Mouse (Mus musculus): ENCODE measurements around the gene Rbfox3. TPM values are rescaled to one million over a fixed set of nuclear protein-coding genes. Genes with fewer than 3 reads are reported as not detected.

Gene Rbfox3
- polyA plus RNA-seq, 1 experiment: 117 TPM

DNA sequence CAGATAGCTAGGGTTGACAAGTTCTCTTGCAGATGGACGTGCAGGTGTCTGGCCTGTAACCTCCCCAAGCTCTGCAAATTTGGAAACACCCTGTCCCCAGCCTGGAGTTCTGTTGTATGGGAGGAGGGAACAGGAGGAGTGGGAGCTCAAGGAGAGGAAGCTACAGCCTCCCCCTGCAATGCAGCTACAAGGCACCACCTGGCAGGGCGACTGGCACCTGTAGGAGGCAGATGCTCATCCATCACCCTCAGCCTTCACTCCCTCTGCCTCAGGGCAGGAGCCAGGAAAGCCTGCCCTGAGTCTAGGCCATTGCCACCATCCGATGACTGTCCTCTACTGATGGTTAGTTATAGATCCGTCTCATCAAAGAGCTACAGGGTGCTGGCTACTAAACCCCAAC is 226.7 kb downstream of the Rbfox3 start:
- Histone ChIP-seq H3K4me1 (ENCODE audit: control insufficient read depth, insufficient read depth, low read length) (peaks cover 8% of the 10 kb centered on the region), H3K4me3 (ENCODE audit: insufficient read depth, low read length) (no peak overlapping the region), H3K27ac (ENCODE audit: insufficient read depth, low read length) (no peak overlapping the region)
- TF ChIP-seq CTCF (IDR thresholded peaks at IDR 0.05; ENCODE audit: extremely low read depth, insufficient read depth, low read length) (no peak), POLR2A (IDR thresholded peaks at IDR 0.05; ENCODE audit: extremely low read depth, insufficient read depth, low read length) (no peak)

DNA sequence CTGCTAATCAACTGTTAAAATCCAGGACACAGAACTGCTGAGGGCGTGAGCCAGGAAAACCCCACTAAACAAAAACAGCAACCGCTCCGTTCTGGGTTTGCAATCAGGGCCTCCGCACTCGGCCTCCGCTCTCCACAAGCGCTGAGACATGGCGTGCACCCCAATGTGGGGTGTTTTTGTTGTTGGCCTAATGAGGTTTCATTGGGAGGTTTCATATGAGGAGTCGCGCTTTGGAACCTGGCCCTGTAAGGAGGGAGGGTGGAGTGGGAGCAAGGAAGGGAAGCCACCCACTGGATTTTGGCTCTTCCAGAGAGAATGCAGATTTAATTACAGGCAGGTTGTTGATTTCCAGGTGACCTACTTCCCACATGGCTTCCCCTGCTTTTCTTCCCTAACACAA is 230.7 kb downstream of the Rbfox3 start:
- peaks cover 11% of the 10 kb centered on the region for H3K4me1 ChIP-seq (ENCODE audit: control insufficient read depth, insufficient read depth, low read length)
- no peak overlapping the region for H3K4me3 ChIP-seq (ENCODE audit: insufficient read depth, low read length)
- TF ChIP-seq CTCF (IDR thresholded peaks at IDR 0.05; ENCODE audit: extremely low read depth, insufficient read depth, low read length) (no peak), POLR2A (IDR thresholded peaks at IDR 0.05; ENCODE audit: extremely low read depth, insufficient read depth, low read length) (no peak)
- H3K27ac ChIP-seq (ENCODE audit: insufficient read depth, low read length): no peak overlapping the region

DNA sequence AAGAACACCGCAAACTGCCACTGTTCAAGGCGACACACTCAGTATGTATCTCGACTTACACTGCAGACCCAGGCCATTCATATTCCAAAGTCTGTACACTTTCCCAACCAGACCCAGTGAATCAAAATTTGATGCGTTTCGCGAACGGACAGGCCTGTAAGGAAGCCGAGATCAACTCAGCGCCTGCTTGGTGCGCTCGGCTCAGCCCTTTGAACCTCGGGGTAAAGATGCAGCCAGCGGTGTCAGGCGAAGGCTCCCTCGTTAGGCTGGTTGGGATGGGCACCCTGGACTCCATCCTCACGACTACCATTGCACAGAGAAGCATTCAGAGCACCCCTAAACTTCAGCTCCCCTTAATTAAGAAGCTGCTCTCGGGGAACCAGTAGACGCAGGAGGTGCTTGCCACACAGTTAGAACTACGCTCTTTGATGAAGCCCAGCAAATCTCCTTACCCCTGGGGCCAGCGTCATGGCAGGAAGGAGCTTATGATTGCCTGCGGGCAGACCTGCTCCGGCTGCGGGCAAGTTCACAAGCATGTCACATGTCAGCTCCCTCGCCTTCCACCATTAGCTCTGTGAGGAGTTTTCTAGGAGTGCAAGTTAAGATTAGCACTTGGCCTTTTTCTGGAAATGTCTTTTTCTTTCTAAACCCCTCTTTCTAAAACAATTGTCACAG is 231.5 kb downstream of the Rbfox3 start:
- Histone ChIP-seq H3K27ac (ENCODE audit: insufficient read depth, low read length) (no peak overlapping the region), H3K4me3 (ENCODE audit: insufficient read depth, low read length) (no peak overlapping the region), H3K4me1 (ENCODE audit: control insufficient read depth, insufficient read depth, low read length) (peaks cover 11% of the 10 kb centered on the region)
- TF ChIP-seq CTCF (IDR thresholded peaks at IDR 0.05; ENCODE audit: extremely low read depth, insufficient read depth, low read length) (no peak), POLR2A (IDR thresholded peaks at IDR 0.05; ENCODE audit: extremely low read depth, insufficient read depth, low read length) (no peak)

DNA sequence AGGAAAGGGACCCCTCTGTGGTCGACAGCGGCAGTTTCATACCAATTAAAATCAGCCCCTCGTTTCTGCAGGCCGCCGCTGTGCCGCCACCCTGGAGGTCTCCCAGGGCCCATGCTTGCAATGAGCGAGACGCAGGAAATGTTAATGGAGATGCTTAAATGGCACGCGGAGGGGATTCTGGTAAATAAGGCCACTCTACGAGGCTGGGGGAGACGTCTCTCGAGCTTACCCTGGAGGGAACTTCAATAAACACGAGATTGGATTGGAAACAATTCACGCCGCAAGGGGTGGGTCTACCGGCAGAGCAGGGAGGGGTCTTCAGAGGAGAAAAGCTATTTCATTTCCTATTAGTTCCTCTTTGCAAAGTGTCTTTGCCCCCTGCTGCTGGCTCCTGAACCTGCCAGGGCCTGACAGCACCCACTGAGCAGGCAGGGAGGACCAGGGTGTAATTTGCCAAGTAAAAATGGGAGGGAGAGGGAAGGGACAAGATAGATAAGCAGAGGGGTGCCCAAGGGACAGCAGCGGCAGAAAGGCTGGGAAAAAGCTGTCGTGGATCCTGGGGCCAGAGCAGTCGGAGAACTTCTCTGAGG is 232.8 kb downstream of the Rbfox3 start:
- peaks cover 9% of the 10 kb centered on the region for H3K4me1 ChIP-seq (ENCODE audit: control insufficient read depth, insufficient read depth, low read length)
- H3K27ac ChIP-seq (ENCODE audit: insufficient read depth, low read length): no peak overlapping the region
- no peak for TF ChIP-seq CTCF (IDR thresholded peaks at IDR 0.05; ENCODE audit: extremely low read depth, insufficient read depth, low read length)
- no peak for TF ChIP-seq POLR2A (IDR thresholded peaks at IDR 0.05; ENCODE audit: extremely low read depth, insufficient read depth, low read length)
- no peak overlapping the region for H3K4me3 ChIP-seq (ENCODE audit: insufficient read depth, low read length)

DNA sequence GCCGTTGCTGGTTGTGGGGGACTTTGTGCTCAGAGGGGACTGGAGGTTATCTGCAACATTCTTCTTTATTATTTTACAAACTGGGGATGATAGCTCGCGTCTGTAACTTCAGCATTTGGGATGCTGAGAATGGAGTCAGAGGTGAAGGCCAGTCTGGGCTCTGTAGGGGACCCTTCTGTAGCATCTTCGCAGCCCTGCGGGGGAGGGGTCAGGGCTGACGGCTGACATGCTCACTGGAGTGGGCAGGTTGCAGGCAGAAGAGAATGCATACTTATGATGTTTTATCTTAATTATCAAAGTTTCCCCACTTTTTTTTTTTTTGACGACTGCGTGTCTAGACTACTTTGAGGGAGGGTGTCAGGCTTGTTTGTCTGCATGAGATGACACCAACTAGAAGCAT is 234.1 kb downstream of the Rbfox3 start:
- no peak overlapping the region for H3K4me3 ChIP-seq (ENCODE audit: insufficient read depth, low read length)
- TF ChIP-seq POLR2A (IDR thresholded peaks at IDR 0.05; ENCODE audit: extremely low read depth, insufficient read depth, low read length) (no peak), CTCF (IDR thresholded peaks at IDR 0.05; ENCODE audit: extremely low read depth, insufficient read depth, low read length) (no peak)
- H3K4me1 ChIP-seq (ENCODE audit: control insufficient read depth, insufficient read depth, low read length): peaks cover 9% of the 10 kb centered on the region
- H3K27ac ChIP-seq (ENCODE audit: insufficient read depth, low read length): no peak overlapping the region

DNA sequence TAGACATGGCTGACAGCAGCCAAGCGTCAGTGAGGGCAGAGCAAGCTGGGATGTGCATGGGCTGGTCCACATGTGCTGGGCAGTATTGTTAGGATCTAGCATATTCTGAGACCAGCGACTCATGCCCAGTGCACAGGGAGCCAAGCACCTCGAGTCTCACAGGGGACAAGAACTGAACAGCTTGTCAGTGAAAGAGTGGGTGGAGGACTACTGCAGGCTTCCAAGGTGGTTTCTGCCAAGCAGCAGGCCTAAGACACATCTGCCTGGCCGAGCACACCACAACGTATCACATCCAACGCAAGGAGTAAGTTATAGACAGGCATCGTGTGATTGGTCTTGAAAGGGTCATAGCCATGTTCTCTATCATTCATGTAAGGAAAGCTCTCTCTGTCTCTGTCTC is 235.0 kb downstream of the Rbfox3 start:
- Histone ChIP-seq H3K27ac (ENCODE audit: insufficient read depth, low read length) (no peak overlapping the region), H3K4me1 (ENCODE audit: control insufficient read depth, insufficient read depth, low read length) (peaks cover 9% of the 10 kb centered on the region), H3K4me3 (ENCODE audit: insufficient read depth, low read length) (no peak overlapping the region)
- TF ChIP-seq POLR2A (IDR thresholded peaks at IDR 0.05; ENCODE audit: extremely low read depth, insufficient read depth, low read length) (no peak), CTCF (IDR thresholded peaks at IDR 0.05; ENCODE audit: extremely low read depth, insufficient read depth, low read length) (no peak)

DNA sequence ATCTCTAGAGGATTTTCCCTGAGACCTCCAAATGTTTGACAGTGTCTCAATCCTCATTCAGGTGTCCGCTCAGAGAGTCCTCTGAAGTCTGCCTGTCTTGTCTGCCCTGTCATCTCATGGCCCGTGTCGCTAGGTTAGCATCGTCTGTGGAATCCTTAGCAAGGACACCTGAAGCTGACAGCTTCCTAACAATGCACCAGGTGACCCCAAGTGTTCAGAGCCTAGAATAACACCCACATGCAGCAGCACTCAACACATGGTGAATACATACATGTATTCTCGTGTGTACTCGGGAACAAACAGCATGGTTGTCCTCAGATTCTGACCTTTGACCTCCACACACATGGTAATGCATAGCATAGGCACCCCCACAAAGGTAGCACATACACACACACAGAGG is 239.4 kb downstream of the Rbfox3 start:
- H3K27ac ChIP-seq (ENCODE audit: insufficient read depth, low read length): no peak overlapping the region
- TF ChIP-seq CTCF (IDR thresholded peaks at IDR 0.05; ENCODE audit: extremely low read depth, insufficient read depth, low read length) (no peak), POLR2A (IDR thresholded peaks at IDR 0.05; ENCODE audit: extremely low read depth, insufficient read depth, low read length) (no peak)
- peaks cover 4% of the 10 kb centered on the region for H3K4me1 ChIP-seq (ENCODE audit: control insufficient read depth, insufficient read depth, low read length)
- H3K4me3 ChIP-seq (ENCODE audit: insufficient read depth, low read length): no peak overlapping the region

DNA sequence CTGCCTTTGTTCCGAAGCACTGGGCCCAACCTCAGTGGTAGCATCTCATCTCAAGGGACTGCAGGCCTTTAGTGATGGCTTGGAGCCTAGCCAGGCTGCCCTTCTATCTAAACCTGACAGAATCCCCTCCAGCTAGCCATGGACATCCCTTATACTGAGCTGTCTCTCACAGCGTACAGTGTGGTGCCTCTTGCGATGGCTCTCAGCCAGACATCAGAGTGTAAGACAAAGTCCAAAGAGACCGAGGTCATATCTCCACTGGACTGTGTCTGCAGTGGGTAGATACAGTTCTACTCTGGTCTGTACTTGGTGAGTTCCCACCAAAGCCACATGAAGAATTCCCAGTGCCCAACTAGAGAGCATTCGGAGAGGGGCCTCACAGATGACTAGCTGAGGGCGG is 240.2 kb downstream of the Rbfox3 start:
- H3K4me3 ChIP-seq (ENCODE audit: insufficient read depth, low read length): no peak overlapping the region
- no peak overlapping the region for H3K27ac ChIP-seq (ENCODE audit: insufficient read depth, low read length)
- TF ChIP-seq POLR2A (IDR thresholded peaks at IDR 0.05; ENCODE audit: extremely low read depth, insufficient read depth, low read length) (no peak), CTCF (IDR thresholded peaks at IDR 0.05; ENCODE audit: extremely low read depth, insufficient read depth, low read length) (no peak)
- peaks cover 3% of the 10 kb centered on the region for H3K4me1 ChIP-seq (ENCODE audit: control insufficient read depth, insufficient read depth, low read length)

DNA sequence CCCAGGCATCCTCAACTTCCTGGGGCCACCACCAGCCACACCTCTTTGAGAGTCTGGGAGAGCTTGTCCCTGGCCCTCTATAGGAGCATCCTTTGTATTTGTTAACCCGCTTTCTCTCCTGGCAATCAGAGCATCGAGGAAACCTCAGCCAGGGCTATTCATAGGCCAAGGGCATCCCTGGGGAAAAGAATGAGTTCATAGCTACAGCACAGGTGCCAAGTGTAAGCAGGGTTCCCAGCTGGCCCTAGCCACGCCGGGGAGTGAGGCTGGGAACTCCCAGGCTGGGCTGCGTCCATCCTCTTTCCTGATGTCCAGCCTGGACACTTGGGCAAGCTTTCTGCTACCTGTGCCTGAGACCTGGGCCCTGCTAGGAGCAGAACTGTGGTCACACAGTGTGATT is 241.6 kb downstream of the Rbfox3 start:
- Histone ChIP-seq H3K27ac (ENCODE audit: insufficient read depth, low read length) (no peak overlapping the region), H3K4me1 (ENCODE audit: control insufficient read depth, insufficient read depth, low read length) (peaks cover 2% of the 10 kb centered on the region), H3K4me3 (ENCODE audit: insufficient read depth, low read length) (no peak overlapping the region)
- TF ChIP-seq POLR2A (IDR thresholded peaks at IDR 0.05; ENCODE audit: extremely low read depth, insufficient read depth, low read length): no peak
- TF ChIP-seq CTCF (IDR thresholded peaks at IDR 0.05; ENCODE audit: extremely low read depth, insufficient read depth, low read length): no peak

DNA sequence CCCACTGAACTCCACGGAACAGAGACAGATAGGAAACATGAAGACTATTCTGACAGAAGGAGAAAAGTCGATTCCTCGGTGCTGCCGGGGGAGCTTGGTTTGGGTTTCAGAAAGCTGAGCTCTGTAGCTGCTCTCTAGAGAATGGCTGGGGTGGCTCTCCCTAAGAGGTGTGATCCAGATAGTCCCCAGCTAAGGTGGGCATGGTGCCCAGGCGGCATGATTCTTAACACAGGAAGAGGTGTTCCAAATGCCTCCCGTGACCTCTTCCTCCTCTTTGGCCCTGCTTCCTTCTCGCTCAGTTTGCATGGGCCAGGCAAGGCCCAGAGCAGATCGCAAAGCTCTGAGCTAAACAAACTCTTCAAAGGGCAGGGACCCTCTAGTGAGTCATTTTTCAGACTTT is 243.0 kb downstream of the Rbfox3 start:
- no peak for TF ChIP-seq POLR2A (IDR thresholded peaks at IDR 0.05; ENCODE audit: extremely low read depth, insufficient read depth, low read length)
- TF ChIP-seq CTCF (IDR thresholded peaks at IDR 0.05; ENCODE audit: extremely low read depth, insufficient read depth, low read length): no peak
- Histone ChIP-seq H3K4me1 (ENCODE audit: control insufficient read depth, insufficient read depth, low read length) (peaks cover 2% of the 10 kb centered on the region), H3K27ac (ENCODE audit: insufficient read depth, low read length) (no peak overlapping the region), H3K4me3 (ENCODE audit: insufficient read depth, low read length) (no peak overlapping the region)
